Mouse (Mus musculus): Measurements from ENCODE around the gene Usp10.

GRCm38 (mm10) chr8:119911258-119911962 lies 1.2 kb downstream of the Usp10 start:
- no peak for TF ChIP-seq CTCF (IDR thresholded peaks at IDR 0.05; ENCODE audit: low read depth, low read length)
- 0 out of 2 replicates have a peak, but pooled peaks have one; percentile 8 for TF ChIP-seq POLR2A (IDR thresholded peaks at IDR 0.05; ENCODE audit: extremely low read depth, insufficient read depth, low read length)
